Mouse (Mus musculus) heart, adult 18-20 months (tissue): ENCODE measurements at regions not wholly inside any gene's neighbourhood (a gene's known extent, or its start where the extent isn't known, plus 50 kb on each side); places are given as distances from the start of the nearest gene placed in this dataset.

Source experiments
- DNase-seq, 2 experiments: peaks; one replicate each; pipeline ENCODE4 v3.0.0; 2021 to 2022; ENCODE audit warnings: mixed read lengths in 1 of 2

- DNase-seq, result no peak
Observed at GRCm38 (mm10) chr9:85134900-85135299, 177.7 kb upstream of the Gm11114 start.

GRCm38 (mm10) chr9:85136715-85137582, 175.6 kb upstream of the Gm11114 start:
- DNase-seq, result no peak

GRCm38 (mm10) chr9:85139891-85140290, 172.7 kb upstream of the Gm11114 start:
- DNase-seq, result peak; percentile 57 to 65

- no peak for DNase-seq
Observed at GRCm38 (mm10) chr9:85144363-85144762, 168.2 kb upstream of the Gm11114 start.

- DNase-seq, result no peak
Observed at GRCm38 (mm10) chr9:85165632-85166031, 146.9 kb upstream of the Gm11114 start.

- DNase-seq, result no peak
Observed at GRCm38 (mm10) chr9:85167243-85167642, 145.3 kb upstream of the Gm11114 start.

GRCm38 (mm10) chr9:85174431-85174830, 138.1 kb upstream of the Gm11114 start:
- no peak for DNase-seq

GRCm38 (mm10) chr9:85201202-85201601, 111.4 kb upstream of the Gm11114 start:
- DNase-seq, result no peak

- no peak for DNase-seq
Observed at GRCm38 (mm10) chr9:85224870-85225269, 87.7 kb upstream of the Gm11114 start.
